Mouse (Mus musculus) erythroblast, embryonic 14.5 days (primary cell): ENCODE data around the gene Creb3l1.

ENCODE experiments used
- GATA1 ChIP-seq: IDR thresholded peaks from 2 replicates; pipeline ENCODE4 v1.6.1; 2012; ENCODE audit warnings: low read length, inconsistent platforms, mixed read lengths
- TAL1 ChIP-seq: IDR thresholded peaks from 3 replicates; pipeline ENCODE4 v1.6.1; 2012; ENCODE audit warnings: low read length, inconsistent platforms, mixed read lengths

DNA sequence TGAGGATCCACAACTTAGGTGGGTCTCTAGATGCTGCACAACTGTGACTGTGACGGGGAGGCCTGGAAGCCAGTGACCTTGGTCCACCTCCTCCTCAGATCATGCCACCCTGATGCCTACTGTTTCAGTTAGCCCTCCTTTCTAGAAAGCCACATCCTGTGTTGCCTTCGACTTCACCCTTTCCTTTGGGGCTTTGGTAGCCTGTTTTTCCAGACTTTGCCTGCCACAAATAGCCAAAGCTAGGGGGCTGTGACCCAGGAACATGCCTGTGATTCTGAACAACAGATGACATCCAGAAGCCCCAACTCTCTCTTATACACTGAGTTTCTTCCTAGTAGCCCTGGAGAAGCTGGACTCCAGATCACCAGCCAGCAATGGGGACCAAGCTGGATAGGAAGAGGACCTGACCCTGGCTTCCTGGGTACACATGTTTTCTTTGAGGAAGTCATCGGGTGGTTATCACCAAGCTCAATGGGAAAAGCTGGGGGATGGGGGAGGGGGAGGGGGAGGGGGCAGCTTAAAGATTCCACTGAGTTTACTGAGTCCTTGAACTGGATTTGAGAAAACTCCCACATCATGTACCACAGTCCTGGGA, 59.6 kb downstream of the Creb3l1 start:
- TF ChIP-seq TAL1, result no peak
- no peak for TF ChIP-seq GATA1
